Mouse (Mus musculus): ENCODE results near the gene Tep1. TPM values are rescaled to one million over a fixed set of nuclear protein-coding genes. Genes with fewer than 3 reads are reported as not detected.

Gene Tep1
- total RNA-seq, 2 experiments from 2014 or later, result 3.2 to 4.4 TPM

- intact Hi-C loops (cut with DNase I), result no loop called here
Measured at GRCm38 (mm10) chr14:50802843-50803562, 67.4 kb downstream of the Tep1 start.

DNA sequence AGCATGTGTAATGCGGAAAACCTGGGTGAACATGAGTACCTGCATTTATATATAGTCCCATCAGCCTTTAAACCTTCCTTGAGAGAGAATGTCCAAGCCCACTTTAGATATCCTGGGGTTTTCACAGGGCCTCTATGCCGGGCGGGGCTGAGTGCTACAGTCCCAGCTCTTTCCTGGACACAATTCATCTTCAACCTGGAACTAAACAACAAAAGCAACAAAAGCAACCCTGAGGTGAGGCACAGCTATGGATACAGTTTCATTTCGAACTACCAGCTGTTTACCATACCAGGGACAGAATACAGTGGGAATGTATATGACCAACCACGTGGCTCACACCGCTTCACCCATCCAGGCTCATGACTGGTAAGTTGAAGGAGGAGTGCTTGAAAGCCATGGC is 67.9 kb downstream of the Tep1 start:
- no peak for DNase-seq (ENCODE audit: extremely low spot score in 1 of 2, low spot score in 2 of 2)
- no peak overlapping the region for H3K27ac ChIP-seq
- intact Hi-C loops (cut with DNase I), result no loop called here
- TF ChIP-seq CTCF (IDR thresholded peaks at IDR 0.05), result no peak
- no peak overlapping the region for H3K4me3 ChIP-seq

More at GRCm38 (mm10) chr14:50802843-50803562, 67.4 kb downstream of the Tep1 start:
- peak; percentile 60 for TF ChIP-seq CTCF (IDR thresholded peaks at IDR 0.05)
- no peak for DNase-seq (ENCODE audit: extremely low spot score in 1 of 2, low spot score in 2 of 2)
- Histone ChIP-seq H3K27ac (no peak overlapping the region), H3K4me3 (no peak overlapping the region)

GRCm38 (mm10) chr14:50799502-50800259 is 70.7 kb downstream of the Tep1 start:
- Histone ChIP-seq H3K4me3 (no peak overlapping the region), H3K27ac (no peak overlapping the region)
- DNase-seq (ENCODE audit: extremely low spot score in 1 of 2, low spot score in 2 of 2), result peak in 1 of 2 experiments; percentile 29
- peak; percentile 84 for TF ChIP-seq CTCF (IDR thresholded peaks at IDR 0.05)
- intact Hi-C loops (cut with DNase I), result loop anchor here (1.0 to 2.0 kb wide), 2 partner anchors 264 to 299 kb away; no protein-coding TSS in a partner anchor

GRCm38 (mm10) chr14:50798512-50798911 is 71.8 kb downstream of the Tep1 start:
- intact Hi-C loops (cut with DNase I), result no loop called here
- no peak for DNase-seq (ENCODE audit: extremely low spot score in 1 of 2, low spot score in 2 of 2)
- no peak overlapping the region for H3K4me3 ChIP-seq
- TF ChIP-seq CTCF (IDR thresholded peaks at IDR 0.05), result peak; percentile 22
- H3K27ac ChIP-seq, result no peak overlapping the region

- Histone ChIP-seq H3K4me3 (no peak overlapping the region), H3K27ac (no peak overlapping the region)
- DNase-seq (ENCODE audit: extremely low spot score in 1 of 2, low spot score in 2 of 2), result no peak
- TF ChIP-seq CTCF (IDR thresholded peaks at IDR 0.05), result no peak
- intact Hi-C loops (cut with DNase I), result no loop called here
Measured at GRCm38 (mm10) chr14:50796464-50796863, 73.9 kb downstream of the Tep1 start.

- H3K27ac ChIP-seq, result no peak overlapping the region
- H3K4me3 ChIP-seq, result no peak overlapping the region
- no peak for TF ChIP-seq CTCF (IDR thresholded peaks at IDR 0.05)
- no peak for DNase-seq (ENCODE audit: extremely low spot score in 1 of 2, low spot score in 2 of 2)
- intact Hi-C loops (cut with DNase I), result no loop called here
Measured at GRCm38 (mm10) chr14:50795965-50796364, 74.4 kb downstream of the Tep1 start.

- Histone ChIP-seq H3K27ac (no peak overlapping the region), H3K4me3 (no peak overlapping the region)
- DNase-seq (ENCODE audit: extremely low spot score in 1 of 2, low spot score in 2 of 2), result no peak
- no peak for TF ChIP-seq CTCF (IDR thresholded peaks at IDR 0.05)
- intact Hi-C loops (cut with DNase I), result no loop called here
Measured at GRCm38 (mm10) chr14:50795261-50795935, 75.0 kb downstream of the Tep1 start.

DNA sequence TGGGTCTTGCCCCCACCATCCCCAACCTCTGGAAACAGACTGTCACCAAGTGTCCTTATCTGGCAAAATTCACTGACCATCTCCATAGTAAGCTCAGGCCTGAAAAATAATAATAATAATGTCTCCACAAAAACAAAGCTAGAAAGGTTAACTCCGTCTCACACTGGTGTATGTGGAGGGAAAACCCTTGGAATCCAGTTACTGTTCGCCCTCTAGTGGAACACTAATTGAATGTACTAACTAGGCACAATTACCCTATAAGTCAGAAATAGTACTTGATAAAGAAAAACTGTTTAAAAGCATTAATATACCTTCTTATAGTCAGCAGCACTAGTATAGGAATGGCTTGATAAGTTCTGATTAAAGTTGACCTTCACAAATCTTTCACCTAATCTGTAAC is 82.2 kb downstream of the Tep1 start:
- TF ChIP-seq CTCF (IDR thresholded peaks at IDR 0.05), result peak; percentile 37
- DNase-seq (ENCODE audit: extremely low spot score in 1 of 2, low spot score in 2 of 2), result no peak
- intact Hi-C loops (cut with DNase I), result loop anchor here (5.0 to 10.0 kb wide), 2 partner anchors 726 to 923 kb away; no protein-coding TSS in a partner anchor
- no peak overlapping the region for H3K27ac ChIP-seq
- no peak overlapping the region for H3K4me3 ChIP-seq

GRCm38 (mm10) chr14:50785251-50785637 is 85.1 kb downstream of the Tep1 start, which contains the start of gene Ttc5:
TSS of gene Ttc5 (minus strand) at chr14:50785519.
- TF ChIP-seq CTCF (IDR thresholded peaks at IDR 0.05), result peak; percentile 98
- DNase-seq (ENCODE audit: extremely low spot score in 1 of 2, low spot score in 2 of 2), result peak; percentile 87 to 93
- Histone ChIP-seq H3K27ac (peak within 1 kb of the TSS; percentile 81), H3K4me3 (peak within 1 kb of the TSS; percentile 71)
- intact Hi-C loops (cut with DNase I), result loop anchor here (1.0 to 10.0 kb wide), 3 partner anchors 22 to 920 kb away; partner anchors contain the start of genes Ccnb1ip1 and Parp2

DNA sequence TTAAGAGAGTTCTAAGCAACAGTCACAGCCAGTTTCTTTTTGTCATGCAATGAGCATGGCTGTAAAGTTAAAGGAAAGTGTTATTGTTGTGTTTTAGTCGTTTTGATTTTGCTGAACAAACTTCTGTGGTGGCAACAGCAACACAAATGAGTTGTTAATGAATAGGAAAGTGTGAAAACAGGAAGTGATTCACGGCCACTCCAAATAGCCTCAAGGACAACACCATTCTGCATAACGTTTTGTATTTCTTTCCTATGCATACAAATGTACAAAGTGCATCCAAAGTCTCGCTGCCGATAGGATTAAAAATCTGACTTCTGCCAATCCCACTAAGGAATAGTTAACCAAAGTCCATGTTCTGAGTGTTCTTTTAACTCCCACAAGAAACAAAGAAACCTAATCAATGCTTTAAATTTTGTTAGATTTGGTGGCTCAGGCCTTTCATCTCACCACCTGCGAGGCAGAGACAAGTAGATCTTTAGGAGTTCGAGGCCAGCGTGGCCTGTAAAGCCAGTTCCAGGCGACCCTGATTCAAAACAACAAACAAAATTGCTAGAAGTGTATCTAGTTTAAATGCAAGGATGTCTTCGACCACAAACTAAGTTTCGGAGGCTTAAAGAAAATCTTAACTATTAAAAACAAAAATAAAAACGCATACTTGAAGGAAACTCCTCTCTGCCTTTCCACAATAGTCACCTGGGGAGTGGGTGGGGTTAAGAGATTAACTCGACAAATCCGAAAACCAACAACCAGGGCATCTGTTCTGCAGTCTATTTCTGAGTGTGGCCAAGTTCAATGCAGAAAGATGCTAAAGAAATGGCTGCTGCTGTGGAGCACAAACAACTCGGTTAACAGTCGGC is 85.7 kb downstream of the Tep1 start:
- intact Hi-C loops (cut with DNase I), result loop anchor here (1.0 to 10.0 kb wide), 4 partner anchors 23 to 920 kb away; partner anchors contain the start of genes Ccnb1ip1 and Parp2
- no peak for TF ChIP-seq CTCF (IDR thresholded peaks at IDR 0.05)
- no peak for DNase-seq (ENCODE audit: extremely low spot score in 1 of 2, low spot score in 2 of 2)
- peak overlapping the region; percentile 81 for H3K27ac ChIP-seq
- H3K4me3 ChIP-seq, result peak overlapping the region; percentile 71

GRCm38 (mm10) chr14:50782166-50782565 is 88.2 kb downstream of the Tep1 start:
- intact Hi-C loops (cut with DNase I), result loop anchor here (5.0 to 10.0 kb wide), 2 partner anchors 600 to 917 kb away; no protein-coding TSS in a partner anchor
- TF ChIP-seq CTCF (IDR thresholded peaks at IDR 0.05), result no peak
- H3K4me3 ChIP-seq, result no peak overlapping the region
- DNase-seq (ENCODE audit: extremely low spot score in 1 of 2, low spot score in 2 of 2), result no peak
- no peak overlapping the region for H3K27ac ChIP-seq

Other genes starting within 250 kb of the Tep1 start
- not detected for gene Olfr745, start 231.2 kb downstream of the Tep1 start, total RNA-seq (2021)
- gene Olfr746, start 223.5 kb downstream of the Tep1 start, total RNA-seq (2021), result not detected
- not detected for gene Olfr747, start 177.4 kb downstream of the Tep1 start, total RNA-seq (2021)
- not detected for gene Olfr748, start 163.2 kb downstream of the Tep1 start, total RNA-seq (2021)
- gene Olfr749, start 125.5 kb downstream of the Tep1 start, total RNA-seq (2021), result not detected
- gene Ttc5, start 85.0 kb downstream of the Tep1 start, total RNA-seq (2021), result 10 to 100 TPM; 50.8 to 62.1 TPM
- not detected for gene Ccnb1ip1, start 62.8 kb downstream of the Tep1 start, total RNA-seq (2021)
- 10 to 100 TPM; 25.8 to 27.1 TPM for gene Parp2, start 62.7 kb downstream of the Tep1 start, total RNA-seq (2021)
- 1 to 10 TPM; 4.8 to 6.4 TPM for gene Klhl33, start 26.9 kb upstream of the Tep1 start, total RNA-seq (2021)
- 10 to 100 TPM; 29.2 to 34.8 TPM for gene Osgep, start 54.3 kb upstream of the Tep1 start, total RNA-seq (2021)
- 10 to 100 TPM; 54.9 to 58.8 TPM for gene Apex1, start 54.4 kb upstream of the Tep1 start, total RNA-seq (2021)
- 10 to 100 TPM; 95.6 to 98.2 TPM for gene Pip4p1, start 60.3 kb upstream of the Tep1 start, total RNA-seq (2021)
- gene Pnp, start 60.5 kb upstream of the Tep1 start, total RNA-seq (2021), result 10 to 100 TPM; 11.7 to 13.3 TPM
- gene Gm49342, start 74.0 kb upstream of the Tep1 start, total RNA-seq (2021), result 1 to 10 TPM; 8.4 to 9.2 TPM
- gene Pnp2, start 85.4 kb upstream of the Tep1 start, total RNA-seq (2021), result under 1 TPM; 0.81 to 0.84 TPM
- not detected for gene Rnase10, start 137.2 kb upstream of the Tep1 start, total RNA-seq (2021)
- not detected for gene Rnase9, start 171.3 kb upstream of the Tep1 start, total RNA-seq (2021)
- gene Rnase11, start 179.6 kb upstream of the Tep1 start, total RNA-seq (2021), result not detected
- not detected for gene Rnase12, start 187.1 kb upstream of the Tep1 start, total RNA-seq (2021)
- not detected for gene Olfr750, start 203.9 kb upstream of the Tep1 start, total RNA-seq (2021)
- gene Rnase4, start 220.5 kb upstream of the Tep1 start, total RNA-seq (2021), result 10 to 100 TPM; 14.6 to 15.4 TPM
- 1 to 10 TPM; 3.0 to 3.9 TPM for gene Ang, start 220.6 kb upstream of the Tep1 start, total RNA-seq (2021)
- gene Eddm3b, start 243.9 kb upstream of the Tep1 start, total RNA-seq (2021), result not detected

Data from left cerebral cortex, adult 2 months (tissue).